Mouse (Mus musculus) forebrain, postnatal 0 days (tissue): Measurements from ENCODE around the gene Leng8. TPM values are rescaled to one million over a fixed set of nuclear protein-coding genes. Genes with fewer than 3 reads are reported as not detected.
A peak's percentile ranks its signal among the peaks of the same experiment; 100 is the strongest.
"Not testable (repeated sequence)": the region's sequence is repeated elsewhere in the genome, so short reads cannot be mapped to it uniquely, and the experiment has no call there.

Source experiments
- ATAC-seq: fragments of 200-750 bp; cut with Nextera tagmentation; 2 replicates; pipeline ENCODE4 v1.8.0; 2017; ENCODE audit warnings: mild to moderate bottlenecking, moderate library complexity
- DNase-seq: peaks from one replicate; pipeline ENCODE4 v3.0.0-alpha.2; 2015
- H3K27ac ChIP-seq: fragments of 300-500 bp; sonication (generic); 2 replicates; pipeline ENCODE4 v1.5.1; 2014; ENCODE audit warnings: low read depth, mild to moderate bottlenecking, antibody characterized with exemption, low read length, moderate library complexity, mixed read lengths
- H3K27me3 ChIP-seq: fragments of 300-500 bp; sonication (generic); 2 replicates; pipeline ENCODE4 v1.6.1; 2014; ENCODE audit warnings: mild to moderate bottlenecking, low read length, mixed read lengths; ENCODE audit not compliant: insufficient read depth
- H3K36me3 ChIP-seq: fragments of 300-500 bp; sonication (generic); 2 replicates; pipeline ENCODE4 v1.6.1; 2014; ENCODE audit warnings: mild to moderate bottlenecking, moderate library complexity; ENCODE audit not compliant: insufficient read depth
- H3K4me1 ChIP-seq: fragments of 300-500 bp; sonication (generic); 2 replicates; pipeline ENCODE4 v1.6.1; 2014; ENCODE audit warnings: antibody characterized with exemption; ENCODE audit not compliant: insufficient read depth
- H3K4me2 ChIP-seq: fragments of 300-500 bp; sonication (generic); 2 replicates; pipeline ENCODE4 v1.6.1; 2014; ENCODE audit warnings: low read depth, mild to moderate bottlenecking, moderate library complexity
- H3K4me3 ChIP-seq: fragments of 300-500 bp; sonication (generic); 2 replicates; pipeline ENCODE4 v1.5.1; 2014; ENCODE audit warnings: low read depth, low read length, mixed read lengths
- H3K9ac ChIP-seq: fragments of 300-500 bp; sonication (generic); 2 replicates; pipeline ENCODE4 v1.6.1; 2014; ENCODE audit warnings: mild to moderate bottlenecking
- H3K9me3 ChIP-seq: fragments of 300-500 bp; sonication (generic); 2 replicates; pipeline ENCODE4 v1.6.1; 2016; ENCODE audit warnings: low read length
- CTCF ChIP-seq: sonication (generic); IDR thresholded peaks from 2 replicates; pipeline ENCODE4 v1.5.1; 2016; ENCODE audit warnings: antibody characterized with exemption, control low read depth, low read depth
- WGBS: fragments of 180-500 bp; shearing (Covaris S2); extraction: QIAGEN DNeasy Blood & Tissue Kit; methylation state at CpG from one replicate; pipeline ENCODE4 v1.1.7; 2014; 5-methylcytosine and 5-hydroxymethylcytosine counted together
- polyA plus RNA-seq: library from polyadenylated mRNA; unstranded; fragments of >200 nt; fragmentation: Nextera tagmentation; extraction: Ambion mirVana; gene quantifications from 2 replicates; pipeline ENCODE4 v1.2.1, GENCODE M21; 2015
- total RNA-seq: library from RNA; depleted of rRNA; stranded (reverse); fragments of >200 nt; gene quantifications from 2 replicates; pipeline ENCODE4 v1.2.3, GENCODE M21; 2014

The Leng8 gene
- total and polyA plus RNA-seq, 2 experiments from 2014 or later, result 35.8 to 174 TPM

GRCm38 (mm10) chr7:4151241-4151640, 14.4 kb downstream of the Leng8 start:
- no peak overlapping the region for H3K27ac ChIP-seq
- no peaks in the 10 kb centered on the region for H3K9me3 ChIP-seq
- no peak for TF ChIP-seq CTCF
- H3K4me1 ChIP-seq, result no peaks in the 10 kb centered on the region
- WGBS, result 15% methylated on average over 22 of the region's 22 CpGs
- peaks cover 9% of the 10 kb centered on the region for H3K27me3 ChIP-seq
- H3K4me3 ChIP-seq, result peak overlapping the region; percentile 74
- ATAC-seq (no peak), DNase-seq (no peak)
- no peak overlapping the region for H3K9ac ChIP-seq
- H3K36me3 ChIP-seq, result peaks cover 20% of the 10 kb centered on the region
- H3K4me2 ChIP-seq, result peak overlapping the region; percentile 96

GRCm38 (mm10) chr7:4154356-4154755, 17.5 kb downstream of the Leng8 start:
- no peak for TF ChIP-seq CTCF
- Histone ChIP-seq H3K4me1 (no peaks in the 10 kb centered on the region), H3K27ac (no peak overlapping the region), H3K4me3 (no peak overlapping the region), H3K9me3 (no peaks in the 10 kb centered on the region), H3K4me2 (no peak overlapping the region), H3K9ac (no peak overlapping the region), H3K27me3 (peaks cover 9% of the 10 kb centered on the region), H3K36me3 (no peaks in the 10 kb centered on the region)
- 65% methylated on average over 5 of the region's 5 CpGs for WGBS
- no peak for ATAC-seq
- no peak for DNase-seq

- ATAC-seq (no peak), DNase-seq (no peak)
- Histone ChIP-seq H3K27me3 (peaks cover 9% of the 10 kb centered on the region), H3K4me2 (no peak overlapping the region), H3K9me3 (no peaks in the 10 kb centered on the region), H3K9ac (no peak overlapping the region), H3K36me3 (no peaks in the 10 kb centered on the region), H3K27ac (no peak overlapping the region), H3K4me1 (no peaks in the 10 kb centered on the region), H3K4me3 (no peak overlapping the region)
- no peak for TF ChIP-seq CTCF
- WGBS, result 41% methylated on average over 4 of the region's 4 CpGs
Measured at GRCm38 (mm10) chr7:4154976-4155375, 18.1 kb downstream of the Leng8 start.

GRCm38 (mm10) chr7:4161596-4161995, 24.8 kb downstream of the Leng8 start:
- not testable (repeated sequence) for H3K9ac ChIP-seq, H3K36me3 ChIP-seq, H3K4me2 ChIP-seq, DNase-seq, H3K27ac ChIP-seq, H3K4me3 ChIP-seq, H3K4me1 ChIP-seq, H3K27me3 ChIP-seq, ATAC-seq, H3K9me3 ChIP-seq
- 95% methylated on average over 4 of the region's 4 CpGs for WGBS

GRCm38 (mm10) chr7:4163571-4164072, 26.8 kb downstream of the Leng8 start:
- ATAC-seq, result no peak; the same call in 1 of the 2 replicates
- Histone ChIP-seq H3K4me2 (peak overlapping the region; percentile 40), H3K27me3 (no peaks in the 10 kb centered on the region), H3K9me3 (no peaks in the 10 kb centered on the region), H3K4me3 (peak overlapping the region; percentile 23), H3K36me3 (no peaks in the 10 kb centered on the region), H3K9ac (no peak overlapping the region), H3K4me1 (no peaks in the 10 kb centered on the region), H3K27ac (no peak overlapping the region)
- whole genome bisulfite sequencing, result 4% methylated on average over 11 of the region's 11 CpGs
- DNase-seq, result no peak
- TF ChIP-seq CTCF, result no peak

- 2% methylated on average over 19 of the region's 20 CpGs for WGBS
- H3K27ac ChIP-seq, result no peak within 1 kb of the TSS
Measured at GRCm38 (mm10) chr7:4164090-4164910, 27.5 kb downstream of the Leng8 start, which contains the start of gene Cdc42ep5. TSS of gene Cdc42ep5 (minus strand) at chr7:4164860.

GRCm38 (mm10) chr7:4165286-4165685, 28.4 kb downstream of the Leng8 start:
- ATAC-seq (no peak), DNase-seq (no peak)
- Histone ChIP-seq H3K9me3 (no peaks in the 10 kb centered on the region), H3K4me2 (0 out of 2 replicates have a peak overlapping the region, but pooled peaks have one; percentile 40), H3K27me3 (no peaks in the 10 kb centered on the region), H3K9ac (no peak overlapping the region), H3K36me3 (no peaks in the 10 kb centered on the region), H3K27ac (no peak overlapping the region), H3K4me1 (no peaks in the 10 kb centered on the region), H3K4me3 (no peak overlapping the region)
- WGBS, result 33% methylated on average over 3 of the region's 3 CpGs
- TF ChIP-seq CTCF, result no peak

More at GRCm38 (mm10) chr7:4164090-4164910, 27.5 kb downstream of the Leng8 start, which contains the start of gene Cdc42ep5:
- Histone ChIP-seq H3K27me3 (no peaks in the 10 kb centered on the region), H3K9ac (0 out of 2 replicates have a peak within 1 kb of the TSS, but pooled peaks have one; percentile 10), H3K4me3 (peak within 1 kb of the TSS; percentile 23), H3K4me1 (no peaks in the 10 kb centered on the region), H3K9me3 (no peaks in the 10 kb centered on the region), H3K36me3 (no peaks in the 10 kb centered on the region), H3K4me2 (peak within 1 kb of the TSS; percentile 40)
- no peak for TF ChIP-seq CTCF
- DNase-seq (no peak), ATAC-seq (peak; percentile 34; the same call in 1 of the 2 replicates)
